Mouse (Mus musculus) frontal cortex, adult (tissue): ENCODE measurements around the gene 1500009L16Rik.

Experiments used
- ATAC-seq: cut with Nextera tagmentation; 2 replicates; pipeline ENCODE4 v1.9.2; 2017; ENCODE audit warnings: mild to moderate bottlenecking, moderate library complexity, mixed read lengths; ENCODE audit not compliant: low TSS enrichment

1500009L16Rik gene

GRCm38 (mm10) chr10:83758732-83759131 is 36.1 kb downstream of the 1500009L16Rik start:
- ATAC-seq = peak; percentile 59; the same call in 1 of the 2 replicates

GRCm38 (mm10) chr10:83760535-83760934 is 37.9 kb downstream of the 1500009L16Rik start:
- ATAC-seq = no peak

- ATAC-seq = no peak
These were observed 41.2 kb downstream of the 1500009L16Rik start for GRCm38 (mm10) chr10:83763891-83764290.

GRCm38 (mm10) chr10:83766882-83767281 is 44.2 kb downstream of the 1500009L16Rik start:
- ATAC-seq = no peak

GRCm38 (mm10) chr10:83776272-83776878 is 53.7 kb downstream of the 1500009L16Rik start:
- ATAC-seq = peak; percentile 92

GRCm38 (mm10) chr10:83777253-83777652 is 54.6 kb downstream of the 1500009L16Rik start:
- ATAC-seq = peak; percentile 70

GRCm38 (mm10) chr10:83781854-83782253 is 59.2 kb downstream of the 1500009L16Rik start:
- no peak for ATAC-seq

GRCm38 (mm10) chr10:83782371-83783120 is 59.9 kb downstream of the 1500009L16Rik start:
- no peak for ATAC-seq

- ATAC-seq = peak; percentile 44
These were observed 62.3 kb downstream of the 1500009L16Rik start for GRCm38 (mm10) chr10:83785003-83785402.

- no peak for ATAC-seq
These were observed 63.1 kb downstream of the 1500009L16Rik start for GRCm38 (mm10) chr10:83785627-83786392.

GRCm38 (mm10) chr10:83795088-83795487 is 72.4 kb downstream of the 1500009L16Rik start:
- ATAC-seq = no peak

- no peak for ATAC-seq
These were observed 72.8 kb downstream of the 1500009L16Rik start for GRCm38 (mm10) chr10:83795500-83795899.

GRCm38 (mm10) chr10:83804021-83804420 is 81.4 kb downstream of the 1500009L16Rik start:
- no peak for ATAC-seq

- ATAC-seq = no peak
These were observed 82.6 kb downstream of the 1500009L16Rik start for GRCm38 (mm10) chr10:83805201-83805718.

GRCm38 (mm10) chr10:83807251-83807650 is 84.6 kb downstream of the 1500009L16Rik start:
- ATAC-seq = no peak
